Mouse (Mus musculus) lung, embryonic 14.5 days (tissue): ENCODE measurements around the gene Mapre3. TPM values are rescaled to one million over a fixed set of nuclear protein-coding genes. Genes with fewer than 3 reads are reported as not detected.

Experiments used
- ATAC-seq: fragments of 200-750 bp; cut with Nextera tagmentation; 2 replicates; pipeline ENCODE4 v1.8.0; 2017; ENCODE audit warnings: mild to moderate bottlenecking, moderate TSS enrichment, moderate library complexity; ENCODE audit not compliant: insufficient read depth
- DNase-seq: peaks from one replicate; pipeline ENCODE4 v3.0.0-alpha.2; 2015
- H3K27ac ChIP-seq: fragments of 300-500 bp; sonication (generic); 2 replicates; pipeline ENCODE4 v1.5.1; 2014; ENCODE audit warnings: low read depth, mild to moderate bottlenecking, moderate library complexity
- H3K27me3 ChIP-seq: fragments of 300-500 bp; sonication (generic); 2 replicates; pipeline ENCODE4 v1.6.1; 2014; ENCODE audit warnings: low read length, control low read depth; ENCODE audit not compliant: insufficient read depth
- H3K36me3 ChIP-seq: fragments of 300-500 bp; sonication (generic); 2 replicates; pipeline ENCODE4 v1.6.1; 2014; ENCODE audit warnings: control low read depth; ENCODE audit not compliant: insufficient read depth
- H3K4me1 ChIP-seq: fragments of 300-500 bp; sonication (generic); 2 replicates; pipeline ENCODE4 v1.6.1; 2014; ENCODE audit warnings: antibody characterized with exemption, control low read depth; ENCODE audit not compliant: insufficient read depth
- H3K4me2 ChIP-seq: fragments of 300-500 bp; sonication (generic); 2 replicates; pipeline ENCODE4 v1.6.1; 2014; ENCODE audit warnings: mild to moderate bottlenecking
- H3K4me3 ChIP-seq: fragments of 300-500 bp; sonication (generic); 2 replicates; pipeline ENCODE4 v1.5.1; 2014; ENCODE audit warnings: low read depth, low read length
- H3K9ac ChIP-seq: fragments of 300-500 bp; sonication (generic); 2 replicates; pipeline ENCODE4 v1.6.1; 2014
- H3K9me3 ChIP-seq: fragments of 300-500 bp; sonication (generic); 2 replicates; pipeline ENCODE4 v1.6.1; 2016; ENCODE audit warnings: low read depth, low read length, control low read depth
- CTCF ChIP-seq: IDR thresholded peaks from 2 replicates; pipeline ENCODE4 v1.5.1; 2016; ENCODE audit warnings: antibody characterized with exemption, low read depth
- WGBS: fragments of 180-500 bp; shearing (Covaris S2); extraction: QIAGEN DNeasy Blood & Tissue Kit; methylation state at CpG from one replicate; pipeline ENCODE4 v1.1.7; 2014; 5-methylcytosine and 5-hydroxymethylcytosine counted together
- polyA plus RNA-seq: library from polyadenylated mRNA; unstranded; fragments of >200 nt; fragmentation: Nextera tagmentation; extraction: Ambion mirVana; gene quantifications from 2 replicates; pipeline ENCODE4 v1.2.1, GENCODE M21; 2014

Gene Mapre3
- polyA plus RNA-seq, 1 experiment from 2014 or later, result 17.9 TPM

GRCm38 (mm10) chr5:30915456-30915855 is 101.0 kb downstream of the Mapre3 start:
- Histone ChIP-seq H3K9ac (peak overlapping the region; percentile 79), H3K4me3 (peak overlapping the region; percentile 63), H3K4me2 (peak overlapping the region; percentile 93), H3K36me3 (peaks cover 39% of the 10 kb centered on the region), H3K27ac (peak overlapping the region; percentile 98), H3K27me3 (no peaks in the 10 kb centered on the region), H3K4me1 (peaks cover 13% of the 10 kb centered on the region), H3K9me3 (no peaks in the 10 kb centered on the region)
- ATAC-seq (peak; percentile 2; the same call in 1 of the 2 replicates), DNase-seq (no peak)
- WGBS, result 28% methylated on average over 9 of the region's 9 CpGs
- TF ChIP-seq CTCF, result no peak

Other genes with a start within 250 kb of the Mapre3 start
- gene Kcnk3, start 226.5 kb upstream of the Mapre3 start, polyA plus RNA-seq, result 29.9 and 30.3 TPM in 2 replicates
- 27.6 and 29.5 TPM in 2 replicates for gene Slc35f6, start 166.7 kb upstream of the Mapre3 start, polyA plus RNA-seq
- 416 and 454 TPM in 2 replicates for gene Cenpa, start 147.9 kb upstream of the Mapre3 start, polyA plus RNA-seq
- 6.6 and 7.3 TPM in 2 replicates for gene Dpysl5, start 103.1 kb upstream of the Mapre3 start, polyA plus RNA-seq
- gene Tmem214, start 53.4 kb downstream of the Mapre3 start, polyA plus RNA-seq, result 72.3 and 72.5 TPM in 2 replicates
- gene Agbl5, start 74.1 kb downstream of the Mapre3 start, polyA plus RNA-seq, result 25.2 and 26.0 TPM in 2 replicates
- gene Ost4, start 93.1 kb downstream of the Mapre3 start, polyA plus RNA-seq, result 472 and 477 TPM in 2 replicates
- 162 and 185 TPM in 2 replicates for gene Emilin1, start 98.8 kb downstream of the Mapre3 start, polyA plus RNA-seq
- 13.0 and 15.0 TPM in 2 replicates for gene Khk, start 106.8 kb downstream of the Mapre3 start, polyA plus RNA-seq
- 2.3 and 2.6 TPM in 2 replicates for gene Cgref1, start 130.9 kb downstream of the Mapre3 start, polyA plus RNA-seq
- 79.8 and 99.6 TPM in 2 replicates for gene Preb, start 145.7 kb downstream of the Mapre3 start, polyA plus RNA-seq
- gene Tcf23, start 154.0 kb downstream of the Mapre3 start, polyA plus RNA-seq, result 0.16 and 0.25 TPM in 2 replicates
- 148 and 159 TPM in 2 replicates for gene Atraid, start 233.7 kb downstream of the Mapre3 start, polyA plus RNA-seq
- 7.2 and 8.0 TPM in 2 replicates for gene Slc5a6, start 234.3 kb downstream of the Mapre3 start, polyA plus RNA-seq
- 38.0 and 43.4 TPM in 2 replicates for gene Cad, start 240.1 kb downstream of the Mapre3 start, polyA plus RNA-seq